Mouse (Mus musculus) olfactory bulb, adult 2 months (tissue): ENCODE data around the gene Rap2c. TPM values are rescaled to one million over a fixed set of nuclear protein-coding genes. Genes with fewer than 3 reads are reported as not detected.

ENCODE experiments used
- H3K27ac ChIP-seq: fragments of 200-500 bp; 2 replicates; pipeline ENCODE4 v1.5.1; 2012; ENCODE audit warnings: low read depth, low read length; ENCODE audit not compliant: insufficient read depth
- H3K4me1 ChIP-seq: fragments of 200-500 bp; 2 replicates; pipeline ENCODE4 v1.6.1; 2012; ENCODE audit warnings: low read length; ENCODE audit not compliant: control insufficient read depth, insufficient read depth
- H3K4me3 ChIP-seq: fragments of 200-500 bp; 2 replicates; pipeline ENCODE4 v1.5.1; 2012; ENCODE audit warnings: mild to moderate bottlenecking, low read depth, low read length, moderate library complexity; ENCODE audit not compliant: insufficient read depth
- CTCF ChIP-seq: fragments of 200-500 bp; IDR thresholded peaks from 2 replicates; pipeline ENCODE4 v1.5.1; 2012; ENCODE audit warnings: low read depth, mild to moderate bottlenecking, low read length, moderate library complexity; ENCODE audit not compliant: insufficient read depth
- POLR2A ChIP-seq: fragments of 200-500 bp; IDR thresholded peaks from 2 replicates; pipeline ENCODE4 v1.6.1; 2012; ENCODE audit warnings: mild to moderate bottlenecking, low read depth, low read length, moderate library complexity; ENCODE audit not compliant: insufficient read depth
- WGBS: fragments of 180-500 bp; shearing (Covaris S2); methylation state at CpG from one replicate; pipeline ENCODE4 v1.1.7; 2018; 5-methylcytosine and 5-hydroxymethylcytosine counted together
- polyA plus RNA-seq: library from polyadenylated mRNA; stranded (reverse); fragments of >200 nt; gene quantifications from 2 replicates; pipeline ENCODE4 v1.2.4, GENCODE M21; 2012; ENCODE audit warnings: low replicate concordance; ENCODE audit not compliant: missing spikeins, insufficient read depth, insufficient read length

Gene Rap2c
- polyA plus RNA-seq: not detected in 2 replicates

DNA sequence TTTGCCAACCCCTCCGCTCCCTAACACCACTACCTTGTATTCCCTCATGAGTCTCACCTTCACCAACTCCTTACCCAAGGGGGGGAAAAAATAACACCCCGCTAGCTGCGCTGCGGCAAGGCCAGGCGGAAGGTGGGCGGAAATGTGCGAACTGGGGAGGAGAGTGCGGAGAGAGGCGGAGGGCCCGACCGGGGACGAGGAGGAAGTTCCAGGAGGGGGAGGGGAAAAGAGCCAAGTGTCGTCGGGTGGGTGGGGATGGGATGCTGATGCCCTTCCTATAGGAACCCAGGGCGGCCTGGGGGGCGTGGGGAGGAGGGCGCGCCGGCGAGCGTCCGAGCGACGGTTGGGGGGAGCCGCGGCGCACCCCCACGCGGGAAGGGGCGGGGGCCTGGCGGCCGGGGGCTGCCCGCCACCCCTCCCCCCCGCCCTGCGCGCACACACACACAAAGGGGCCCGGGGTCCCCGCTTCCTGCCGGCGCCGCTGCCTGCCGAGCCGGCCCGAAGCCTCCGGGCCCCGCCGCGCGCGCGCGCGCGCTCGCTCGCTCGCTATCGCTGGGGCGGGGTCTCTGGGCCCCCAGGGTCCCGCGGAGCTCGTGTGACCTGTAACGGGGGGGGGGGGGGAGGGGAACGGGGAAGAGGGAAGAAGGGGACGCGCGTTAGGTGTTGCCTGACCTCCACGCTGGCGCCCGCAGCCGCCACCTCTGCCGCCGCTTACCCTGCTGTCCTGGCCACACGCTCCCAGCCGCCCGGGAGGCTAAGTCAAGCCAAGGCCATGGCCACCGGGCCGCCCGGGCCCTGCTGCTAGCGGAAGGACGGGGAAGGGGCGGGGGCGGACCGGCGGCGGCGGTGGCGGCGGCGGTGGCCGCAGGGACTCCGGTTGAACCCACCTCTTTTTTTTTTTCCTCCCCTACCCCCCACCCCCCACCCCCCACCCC lies at the start of gene Rap2c:
Gene Rap2c (minus strand): TSS at position 168 of the 935 bp plus-strand sequence.
- Histone ChIP-seq H3K4me1 (peaks cover 4% of the 10 kb centered on the region; the same call in 1 of the 2 replicates), H3K27ac (peak within 1 kb of the TSS; percentile 76), H3K4me3 (peak within 1 kb of the TSS; percentile 82)
- TF ChIP-seq POLR2A: no peak
- no peak for TF ChIP-seq CTCF
- 22% methylated on average over 57 of the region's 92 CpGs for WGBS

DNA sequence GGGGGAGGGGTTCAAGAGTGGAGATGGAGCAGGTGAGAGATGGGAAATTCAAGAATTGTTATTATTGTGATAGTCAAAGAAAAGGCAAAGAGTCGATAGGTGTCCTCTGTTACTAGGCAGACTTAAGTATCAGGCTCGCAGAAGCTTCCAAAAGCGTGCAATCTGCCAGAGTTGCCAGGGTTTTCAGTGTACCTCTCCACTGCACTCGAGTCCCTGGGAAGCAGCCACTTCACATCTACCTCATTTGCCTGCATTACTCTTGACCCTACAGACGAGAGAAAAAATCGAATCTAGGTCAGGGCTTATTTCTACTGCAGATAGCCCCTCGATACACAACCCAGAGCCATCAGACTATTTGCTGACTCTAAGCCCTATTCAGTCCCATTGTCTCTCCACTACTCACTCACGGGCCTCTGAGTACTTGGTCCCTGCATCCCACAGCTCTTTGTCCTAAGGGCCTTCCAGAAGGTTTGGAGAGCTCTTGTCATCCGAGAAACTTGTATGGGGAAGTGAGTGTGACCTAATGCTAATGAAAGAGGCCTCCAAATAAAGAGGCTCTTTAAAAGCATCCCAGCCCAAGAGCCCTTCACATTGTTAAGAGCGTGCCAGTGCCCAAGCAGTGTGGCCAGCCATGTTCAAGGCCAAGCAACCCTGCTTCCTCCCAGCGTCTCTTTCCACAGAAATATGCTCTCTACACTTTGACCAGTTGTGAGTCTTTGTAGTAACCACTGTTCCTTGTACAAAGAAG lies 48.9 kb upstream of the Rap2c start:
- TF ChIP-seq POLR2A: no peak
- TF ChIP-seq CTCF: no peak
- H3K4me1 ChIP-seq: no peaks in the 10 kb centered on the region
- 71% methylated on average over 11 of the region's 11 CpGs for WGBS

DNA sequence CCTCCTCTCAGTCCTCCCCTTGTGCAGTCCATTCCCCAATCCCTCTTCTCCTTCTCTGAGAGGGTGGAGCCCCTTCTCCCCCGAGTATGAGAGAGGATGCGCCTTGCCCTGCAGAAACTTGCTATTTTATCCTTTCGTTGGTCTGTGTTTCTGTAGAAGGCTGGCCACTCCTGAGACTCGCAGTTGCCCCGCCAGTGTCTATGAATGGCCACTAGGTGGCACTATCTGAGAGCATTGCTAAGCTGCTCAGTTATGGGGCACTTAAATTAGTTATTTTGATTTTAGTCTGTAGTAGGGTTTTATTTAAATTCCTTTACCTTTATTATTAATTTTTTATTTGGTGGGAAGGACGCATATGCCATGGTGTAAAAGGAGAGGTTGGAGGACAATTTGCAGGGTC lies 48.0 kb upstream of the Rap2c start:
- no peak overlapping the region for H3K27ac ChIP-seq
- no peak overlapping the region for H3K4me3 ChIP-seq
- no peaks in the 10 kb centered on the region for H3K4me1 ChIP-seq
- no peak for TF ChIP-seq CTCF
- 14% methylated on average over 6 of the region's 6 CpGs for WGBS

More for the DNA sequence above, 48.9 kb upstream of the Rap2c start:
- Histone ChIP-seq H3K4me3 (no peak overlapping the region), H3K27ac (no peak overlapping the region)

DNA sequence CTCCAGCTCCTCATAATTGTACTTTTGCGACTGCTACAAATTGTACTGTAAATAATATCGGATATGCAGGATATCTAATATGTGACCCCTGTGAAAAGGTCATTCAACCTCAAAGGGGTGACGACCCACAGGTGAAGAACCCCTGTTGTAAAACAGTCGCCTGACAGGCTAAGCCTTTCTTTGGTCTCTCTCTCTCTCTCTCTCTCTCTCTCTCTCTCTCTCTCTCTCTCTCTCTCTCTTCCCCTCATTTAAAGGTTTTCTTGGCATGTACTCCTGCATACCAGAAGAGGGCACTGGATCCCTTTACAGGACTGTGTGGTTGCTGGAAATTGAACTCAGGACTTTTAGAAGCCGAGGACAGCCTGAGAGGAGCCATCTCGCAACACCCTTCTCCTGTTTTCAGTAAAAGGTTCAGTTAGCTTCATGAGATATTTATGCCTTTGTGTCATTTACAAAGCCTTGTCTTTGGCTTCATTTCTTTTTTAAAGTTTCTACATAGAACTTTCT lies 47.4 kb upstream of the Rap2c start:
- Histone ChIP-seq H3K27ac (no peak overlapping the region), H3K4me3 (no peak overlapping the region), H3K4me1 (no peaks in the 10 kb centered on the region)
- no peak for TF ChIP-seq CTCF
- no peak for TF ChIP-seq POLR2A
- WGBS: 70% methylated on average over 6 of the region's 6 CpGs

DNA sequence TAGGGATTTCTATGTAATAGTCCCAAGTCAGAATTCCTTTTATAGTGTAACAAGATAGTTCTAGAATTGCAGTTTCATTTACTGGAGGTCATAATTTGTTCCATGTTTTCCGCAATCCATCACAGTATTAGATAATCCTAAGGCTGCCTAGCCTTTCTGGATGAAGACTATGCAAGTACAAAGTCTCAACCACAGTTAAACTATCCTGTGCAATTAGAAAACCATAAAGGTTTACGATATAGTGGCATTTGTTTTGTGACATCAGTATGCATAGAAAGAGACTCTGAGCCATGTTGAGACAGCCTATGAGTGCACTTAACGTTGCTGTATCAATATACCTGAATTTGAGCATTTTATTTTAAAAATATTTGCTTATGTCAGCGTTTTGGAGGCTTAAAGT lies 42.4 kb upstream of the Rap2c start:
- TF ChIP-seq CTCF (no peak), POLR2A (no peak)
- Histone ChIP-seq H3K4me3 (no peak overlapping the region), H3K27ac (no peak overlapping the region), H3K4me1 (no peaks in the 10 kb centered on the region)
- 74% methylated on average over 4 of the region's 4 CpGs for WGBS

- WGBS: 76% methylated on average over 4 of the region's 4 CpGs
- Histone ChIP-seq H3K4me1 (no peaks in the 10 kb centered on the region), H3K4me3 (no peak overlapping the region), H3K27ac (no peak overlapping the region)
- TF ChIP-seq POLR2A: no peak
- TF ChIP-seq CTCF: no peak
Observed at GRCm38 (mm10) chrX:51058741-51059140, 40.9 kb upstream of the Rap2c start.

- Histone ChIP-seq H3K4me3 (no peak overlapping the region), H3K4me1 (no peaks in the 10 kb centered on the region), H3K27ac (no peak overlapping the region)
- WGBS: 88% methylated on average over 5 of the region's 5 CpGs
- TF ChIP-seq POLR2A: no peak
Observed at GRCm38 (mm10) chrX:51058317-51058716, 40.5 kb upstream of the Rap2c start.

DNA sequence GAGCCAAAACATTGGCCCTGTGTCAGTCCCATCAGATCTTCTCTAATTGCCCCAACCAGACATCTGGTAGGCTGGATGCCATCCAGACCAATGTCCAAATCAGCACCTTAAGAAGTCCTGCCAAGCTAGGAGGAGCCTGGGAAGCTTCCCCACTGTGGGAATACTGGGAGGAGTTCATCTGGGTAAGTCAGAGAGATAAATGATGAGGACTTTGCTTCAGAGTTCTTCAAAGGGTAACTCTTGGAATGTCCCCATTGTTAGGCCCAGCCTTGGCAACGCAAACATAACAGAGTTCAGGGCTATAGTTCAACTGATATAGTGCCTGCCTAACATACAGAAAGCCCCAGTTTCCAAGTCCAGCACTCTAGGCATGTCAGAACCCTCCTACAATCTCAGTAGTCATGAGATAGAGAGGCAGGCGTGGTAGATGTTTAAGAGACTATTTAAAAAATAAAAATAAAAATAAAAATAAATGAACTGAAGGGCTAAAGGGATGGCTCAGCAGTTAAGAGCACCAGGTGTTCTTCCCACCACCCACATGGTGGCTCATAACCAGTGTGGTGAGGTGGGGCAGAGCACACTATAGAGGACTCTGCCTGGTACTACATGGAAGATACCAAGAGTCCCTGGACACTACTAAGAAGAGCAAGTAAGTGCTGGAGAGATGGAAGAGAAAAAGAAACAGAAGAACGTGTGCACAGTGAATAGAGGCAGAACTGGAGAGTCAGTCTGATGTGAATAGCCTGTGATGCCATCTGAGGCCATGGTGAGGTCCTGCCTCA lies 34.1 kb upstream of the Rap2c start:
- TF ChIP-seq CTCF: no peak
- TF ChIP-seq POLR2A: no peak
- no peak overlapping the region for H3K27ac ChIP-seq
- H3K4me3 ChIP-seq: no peak overlapping the region
- no peaks in the 10 kb centered on the region for H3K4me1 ChIP-seq
- WGBS: 83% methylated on average over 3 of the region's 3 CpGs
